Mouse (Mus musculus) bone marrow macrophage, adult 2 months (primary cell): Measurements from ENCODE around the gene Shb. TPM values are rescaled to one million over a fixed set of nuclear protein-coding genes. Genes with fewer than 3 reads are reported as not detected.

Source experiments
- H3K27ac ChIP-seq: 2 replicates; pipeline ENCODE4 v1.5.1; 2012; ENCODE audit warnings: low read depth, low read length; ENCODE audit not compliant: insufficient read depth
- H3K4me1 ChIP-seq: 2 replicates; pipeline ENCODE4 v1.6.1; 2012; ENCODE audit warnings: low read length; ENCODE audit not compliant: control insufficient read depth, insufficient read depth
- H3K4me3 ChIP-seq: 2 replicates; pipeline ENCODE4 v1.5.1; 2012; ENCODE audit warnings: mild to moderate bottlenecking, low read length, moderate library complexity; ENCODE audit not compliant: insufficient read depth
- CTCF ChIP-seq: IDR thresholded peaks from 2 replicates; pipeline ENCODE4 v1.5.1; 2012; ENCODE audit warnings: low read depth, mild to moderate bottlenecking, low read length, moderate library complexity
- POLR2A ChIP-seq: IDR thresholded peaks from 2 replicates; pipeline ENCODE4 v1.6.1; 2012; ENCODE audit warnings: mild to moderate bottlenecking, low read depth, low read length, borderline replicate concordance
- polyA plus RNA-seq: library from polyadenylated mRNA; stranded (reverse); fragments of >200 nt; gene quantifications from 2 replicates; pipeline ENCODE4 v1.2.4, GENCODE M21; 2012; ENCODE audit not compliant: missing spikeins, insufficient read depth, insufficient read length

Gene Shb
- polyA plus RNA-seq, 1 experiment, result 9.8 TPM

DNA sequence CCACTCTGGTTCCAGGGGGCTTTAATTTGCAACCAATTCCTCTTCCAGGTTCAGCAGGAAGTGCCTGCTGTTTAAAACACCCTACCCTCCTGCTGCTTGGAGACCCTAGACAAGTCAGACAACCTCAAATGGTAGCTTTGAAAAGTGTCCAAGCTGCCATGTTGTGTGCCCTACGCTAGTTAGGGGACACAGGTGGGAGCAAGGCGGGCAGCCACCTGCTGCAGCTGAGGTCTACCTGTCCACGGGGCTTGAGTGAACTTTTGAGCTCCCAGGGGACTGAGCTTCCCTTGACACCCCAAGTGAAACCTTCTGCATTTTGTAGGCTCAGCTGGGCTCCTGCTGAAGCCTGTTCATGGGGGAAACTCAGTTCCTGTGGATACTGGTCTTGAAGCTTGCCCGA, 58.1 kb downstream of the Shb start:
- Histone ChIP-seq H3K4me1 (peaks cover 21% of the 10 kb centered on the region), H3K27ac (no peak overlapping the region), H3K4me3 (no peak overlapping the region)
- TF ChIP-seq POLR2A, result no peak

DNA sequence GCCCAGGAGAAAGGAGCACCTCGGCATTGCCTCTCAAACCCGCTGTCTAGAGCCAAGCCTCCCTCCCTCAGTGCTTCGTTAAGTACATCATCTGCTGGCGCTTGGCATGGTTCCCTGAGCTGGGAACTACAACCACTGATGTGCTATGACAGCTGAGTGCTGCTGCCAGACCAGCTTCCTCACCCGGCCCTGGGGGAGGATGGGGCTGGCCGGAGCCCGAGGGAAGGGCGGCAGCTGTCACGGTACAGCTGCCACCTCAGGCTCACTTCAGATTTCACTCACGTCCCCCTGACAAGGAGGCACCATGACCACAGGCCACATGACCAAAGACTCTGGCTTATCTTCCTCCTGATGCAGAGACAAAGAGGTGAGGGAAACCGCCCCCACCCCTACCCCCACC, 59.1 kb downstream of the Shb start:
- peaks cover 21% of the 10 kb centered on the region for H3K4me1 ChIP-seq
- TF ChIP-seq POLR2A (no peak), CTCF (no peak)
- no peak overlapping the region for H3K4me3 ChIP-seq
- peak overlapping the region; percentile 15; the same call in 1 of the 2 replicates for H3K27ac ChIP-seq

DNA sequence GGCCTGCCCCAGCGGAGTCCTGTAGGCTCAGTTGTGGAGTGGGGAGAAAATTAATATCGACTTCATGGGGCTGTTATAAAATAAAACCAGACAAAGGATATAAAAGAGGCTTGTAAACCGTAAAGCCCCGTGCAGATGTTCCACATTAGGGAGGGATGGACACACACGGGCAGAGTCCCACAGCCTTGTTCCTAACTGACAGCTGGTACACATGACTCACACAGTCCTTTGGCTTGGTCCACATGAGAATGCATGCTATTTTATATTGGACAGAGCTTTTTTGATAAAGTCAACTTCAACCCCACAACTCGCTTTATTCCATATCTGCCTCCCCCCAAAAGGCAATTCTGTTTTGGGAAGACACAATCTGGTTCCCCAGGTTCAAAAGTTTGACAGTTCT, 59.6 kb downstream of the Shb start:
- Histone ChIP-seq H3K4me3 (no peak overlapping the region), H3K27ac (peak overlapping the region; percentile 78), H3K4me1 (peaks cover 21% of the 10 kb centered on the region)
- TF ChIP-seq POLR2A (no peak), CTCF (no peak)

DNA sequence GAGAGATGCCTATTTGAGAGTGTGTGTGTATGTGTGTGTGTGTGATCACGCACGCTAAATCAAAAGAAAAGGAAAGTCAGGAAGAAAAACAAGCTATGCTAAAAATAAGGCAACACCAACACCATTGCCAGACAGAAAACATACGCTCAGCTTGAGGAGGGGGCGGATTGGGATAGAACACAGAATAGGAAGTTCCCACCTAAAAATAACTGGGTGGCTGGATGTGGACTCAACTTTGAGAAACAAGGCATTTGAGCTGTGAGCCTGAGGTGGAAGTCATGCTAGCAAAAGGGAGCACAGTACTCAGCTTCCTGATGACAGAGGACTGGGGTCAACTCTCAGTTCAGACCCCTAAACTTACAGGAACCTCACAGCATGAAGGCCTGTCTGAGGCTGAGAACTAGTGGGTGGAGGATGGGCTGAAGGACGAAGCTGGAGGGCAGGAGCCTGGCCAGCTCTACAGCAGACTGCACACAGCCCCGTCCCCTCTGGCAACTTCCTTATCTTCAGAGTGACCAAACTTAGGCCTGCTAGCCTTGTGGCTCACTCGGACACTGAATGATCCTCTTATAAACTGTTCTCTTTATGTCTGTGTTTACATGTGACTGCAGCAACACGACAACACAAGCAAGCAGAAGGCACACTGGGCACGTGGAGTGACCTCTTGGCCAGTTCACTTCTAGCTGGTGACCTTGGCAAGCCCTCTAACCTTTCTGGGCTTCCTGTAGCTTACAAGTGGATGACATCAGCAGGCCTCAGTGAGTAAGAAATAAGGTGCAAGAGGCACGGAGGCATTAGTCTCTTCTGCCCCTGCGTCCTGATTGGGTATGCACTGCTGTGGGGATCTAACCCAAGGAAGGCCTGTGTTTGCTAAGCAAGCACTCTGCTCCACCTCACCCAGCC, 60.4 kb downstream of the Shb start:
- Histone ChIP-seq H3K27ac (peak overlapping the region; percentile 78), H3K4me3 (no peak overlapping the region), H3K4me1 (peaks cover 24% of the 10 kb centered on the region)
- TF ChIP-seq CTCF (no peak), POLR2A (no peak)

DNA sequence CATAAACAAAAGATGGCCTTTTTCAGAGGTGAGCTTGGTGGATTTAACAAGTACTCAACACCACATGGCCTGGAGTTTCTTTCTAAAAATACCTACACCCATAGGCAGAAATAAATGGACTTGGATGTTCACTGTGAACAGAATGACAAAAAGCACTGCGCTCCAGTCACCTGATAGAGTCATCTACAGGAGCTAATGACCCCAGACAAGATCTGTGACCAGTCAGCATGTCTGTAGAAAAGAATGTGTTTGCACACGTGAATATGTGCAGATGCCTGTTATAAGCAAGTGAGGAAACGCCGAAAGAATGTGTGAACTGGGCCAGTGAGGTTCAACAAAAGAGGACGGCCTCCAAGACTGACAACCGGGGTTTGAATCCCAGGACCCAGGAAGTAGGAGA, 63.2 kb downstream of the Shb start:
- H3K4me3 ChIP-seq, result no peak overlapping the region
- no peak overlapping the region for H3K27ac ChIP-seq
- peaks cover 24% of the 10 kb centered on the region for H3K4me1 ChIP-seq
- no peak for TF ChIP-seq POLR2A
- TF ChIP-seq CTCF, result no peak

DNA sequence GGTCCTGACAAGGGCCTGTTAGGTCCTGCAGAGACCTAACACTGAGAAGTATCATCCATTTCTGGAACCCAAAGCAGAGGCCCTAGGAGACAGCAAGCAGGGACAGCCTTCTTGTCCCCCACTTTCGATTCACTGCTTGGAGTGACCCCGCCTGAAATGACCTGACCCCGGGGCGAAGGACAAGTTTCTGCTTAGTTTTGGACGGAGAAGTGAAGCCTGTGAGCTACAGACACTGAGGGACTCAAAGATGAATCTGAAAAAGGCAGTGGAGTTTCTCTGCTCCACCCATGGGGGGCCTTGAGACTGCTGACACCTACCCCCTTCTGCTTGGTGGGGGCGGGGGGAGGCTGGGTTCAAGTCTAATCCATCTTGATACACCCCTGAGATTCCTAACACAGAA, 63.8 kb downstream of the Shb start:
- Histone ChIP-seq H3K4me3 (no peak overlapping the region), H3K4me1 (peaks cover 24% of the 10 kb centered on the region), H3K27ac (no peak overlapping the region)
- TF ChIP-seq CTCF, result no peak
- TF ChIP-seq POLR2A, result no peak

DNA sequence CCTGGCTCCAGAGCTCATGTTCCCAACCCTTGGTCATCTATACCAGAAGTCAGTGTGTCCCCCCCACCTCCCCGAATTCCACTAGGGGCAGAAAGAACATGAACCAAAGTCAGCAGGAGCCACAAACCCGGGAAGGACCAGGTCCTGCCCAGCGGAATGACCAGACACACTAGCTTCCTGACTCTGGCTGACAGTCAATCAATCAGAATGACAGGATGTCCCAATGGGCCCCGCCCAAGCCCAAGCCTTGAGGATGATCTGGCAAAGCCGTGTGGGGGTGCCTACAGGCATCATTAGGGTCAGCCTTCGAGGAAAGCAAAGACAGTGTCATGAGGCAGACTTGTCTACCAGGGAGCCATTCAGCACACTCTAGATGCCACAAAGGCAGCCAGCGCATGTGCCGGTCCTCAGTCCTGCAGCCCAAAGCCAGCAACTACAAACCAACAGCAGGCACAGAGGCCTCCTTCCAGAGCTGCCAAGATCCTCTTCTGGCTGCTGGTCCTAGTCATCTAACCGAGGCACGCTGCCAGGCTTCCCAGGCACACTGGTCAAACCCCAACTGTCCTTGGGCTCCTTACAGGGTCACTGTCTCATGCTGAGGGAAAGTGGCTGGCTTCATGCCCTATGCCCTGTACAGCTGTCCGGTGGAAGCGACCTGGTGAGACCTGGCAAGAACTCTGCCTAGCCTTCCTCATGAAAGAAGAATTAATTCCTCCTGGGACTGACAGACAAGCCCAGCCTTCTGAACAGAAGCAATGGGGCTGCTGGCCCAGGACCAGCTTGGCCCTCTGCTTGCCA, 65.0 kb downstream of the Shb start:
- H3K27ac ChIP-seq, result no peak overlapping the region
- H3K4me3 ChIP-seq, result no peak overlapping the region
- peaks cover 13% of the 10 kb centered on the region for H3K4me1 ChIP-seq
- TF ChIP-seq CTCF, result no peak
- TF ChIP-seq POLR2A, result no peak

DNA sequence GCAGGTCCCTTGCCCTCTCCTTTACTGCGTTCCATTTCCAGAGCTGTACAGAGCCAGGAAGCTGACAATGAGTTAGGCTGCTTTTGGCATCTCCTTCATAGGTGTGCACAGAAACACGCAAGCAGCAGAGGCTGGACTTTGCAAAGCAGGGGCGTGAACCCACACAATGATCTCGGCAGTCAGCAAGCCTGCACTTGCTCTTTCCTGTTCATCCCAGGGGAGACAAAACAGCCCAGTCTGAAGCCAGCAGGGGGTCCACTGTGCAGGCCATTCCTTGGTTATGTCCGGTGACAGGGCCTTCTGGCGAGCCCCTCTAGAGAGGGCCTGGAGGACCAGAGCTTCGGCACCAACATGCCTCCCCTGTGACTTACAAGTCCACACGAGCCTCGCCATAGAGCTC, 67.3 kb downstream of the Shb start:
- H3K4me1 ChIP-seq, result peaks cover 3% of the 10 kb centered on the region; the same call in 1 of the 2 replicates
- TF ChIP-seq POLR2A, result no peak
- TF ChIP-seq CTCF, result no peak
- H3K27ac ChIP-seq, result no peak overlapping the region
- no peak overlapping the region for H3K4me3 ChIP-seq

DNA sequence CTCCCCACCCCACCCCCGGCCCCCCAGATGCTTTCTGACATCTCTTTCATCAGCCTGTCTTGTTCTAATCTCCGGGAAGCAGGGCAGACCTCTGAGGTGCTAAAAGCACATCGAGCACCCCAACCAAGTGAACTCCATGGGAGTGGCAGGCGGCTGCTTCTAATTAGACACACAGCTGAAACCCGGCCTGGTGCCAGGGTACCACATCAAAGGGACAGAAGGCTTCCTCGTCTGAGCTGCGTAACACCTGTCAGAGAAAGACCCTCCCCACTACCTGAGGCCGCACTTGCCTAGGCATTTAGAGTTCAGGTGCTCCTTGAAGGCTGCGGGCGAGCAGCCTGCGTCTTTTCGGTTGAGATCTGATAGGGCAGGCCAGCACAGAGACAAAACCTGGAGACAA, 67.7 kb downstream of the Shb start:
- TF ChIP-seq POLR2A, result no peak
- TF ChIP-seq CTCF, result no peak
- Histone ChIP-seq H3K4me3 (no peak overlapping the region), H3K27ac (no peak overlapping the region), H3K4me1 (peaks cover 3% of the 10 kb centered on the region; the same call in 1 of the 2 replicates)

DNA sequence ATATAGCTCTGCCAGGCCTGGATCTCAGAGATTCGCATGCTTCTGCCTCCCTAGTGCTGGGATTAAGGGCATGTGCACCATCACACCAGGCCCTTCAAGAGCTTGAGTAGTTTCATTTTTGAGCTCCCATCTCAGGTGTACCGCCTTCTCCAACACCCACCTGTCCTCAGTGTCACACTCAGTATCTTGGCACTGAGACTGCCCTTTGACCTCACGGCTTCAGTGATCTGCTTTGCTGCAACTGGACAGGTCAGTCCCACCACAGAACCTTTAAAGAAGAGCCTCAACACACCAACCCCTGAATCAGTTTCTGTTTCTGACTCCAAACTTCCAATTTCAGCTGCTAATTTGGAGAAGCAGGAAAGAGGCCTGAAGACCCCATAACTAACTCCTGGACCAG, 68.1 kb downstream of the Shb start:
- Histone ChIP-seq H3K4me3 (no peak overlapping the region), H3K27ac (no peak overlapping the region), H3K4me1 (peaks cover 3% of the 10 kb centered on the region; the same call in 1 of the 2 replicates)
- TF ChIP-seq CTCF (no peak), POLR2A (no peak)
